Mouse (Mus musculus): ENCODE data around the gene Armc2.

- TF ChIP-seq POLR2A (IDR thresholded peaks at IDR 0.05; ENCODE audit: control insufficient read depth in 1 of 2, insufficient read depth in 1 of 2, low read depth in 1 of 2, low read length in 2 of 2, poor library complexity in 1 of 2): no peak
- no peak for TF ChIP-seq ETS1 (IDR thresholded peaks at IDR 0.05; ENCODE audit: low read depth, low read length)
- TF ChIP-seq HCFC1 (IDR thresholded peaks at IDR 0.05; ENCODE audit: low read depth, low read length): no peak
- no peak for TF ChIP-seq EP300 (IDR thresholded peaks at IDR 0.05; ENCODE audit: low read depth in 1 of 2, low read length in 2 of 2)
- TF ChIP-seq CHD1 (IDR thresholded peaks at IDR 0.05; ENCODE audit: low read depth, low read length): no peak
- TF ChIP-seq E2F4 (IDR thresholded peaks at IDR 0.05; ENCODE audit: borderline replicate concordance, low read depth, low read length): no peak
- TF ChIP-seq MAZ (IDR thresholded peaks at IDR 0.05; ENCODE audit: low read depth, low read length): no peak
- TF ChIP-seq TAL1 (IDR thresholded peaks at IDR 0.05; ENCODE audit: low read length): no peak
These were observed 60.6 kb downstream of the Armc2 start for GRCm38 (mm10) chr10:41957421-41958225.

All from MEL (cell line).